Mouse (Mus musculus) olfactory bulb, adult 2 months (tissue): ENCODE results near the gene Trim38. TPM values are rescaled to one million over a fixed set of nuclear protein-coding genes. Genes with fewer than 3 reads are reported as not detected.
A peak's percentile ranks its signal among the peaks of the same experiment; 100 is the strongest.

ENCODE experiments used
- H3K27ac ChIP-seq: fragments of 200-500 bp; 2 replicates; pipeline ENCODE4 v1.5.1; 2012; ENCODE audit warnings: low read depth, low read length; ENCODE audit not compliant: insufficient read depth
- H3K4me1 ChIP-seq: fragments of 200-500 bp; 2 replicates; pipeline ENCODE4 v1.6.1; 2012; ENCODE audit warnings: low read length; ENCODE audit not compliant: control insufficient read depth, insufficient read depth
- H3K4me3 ChIP-seq: fragments of 200-500 bp; 2 replicates; pipeline ENCODE4 v1.5.1; 2012; ENCODE audit warnings: mild to moderate bottlenecking, low read depth, low read length, moderate library complexity; ENCODE audit not compliant: insufficient read depth
- CTCF ChIP-seq: fragments of 200-500 bp; IDR thresholded peaks from 2 replicates; pipeline ENCODE4 v1.5.1; 2012; ENCODE audit warnings: low read depth, mild to moderate bottlenecking, low read length, moderate library complexity; ENCODE audit not compliant: insufficient read depth
- POLR2A ChIP-seq: fragments of 200-500 bp; IDR thresholded peaks from 2 replicates; pipeline ENCODE4 v1.6.1; 2012; ENCODE audit warnings: mild to moderate bottlenecking, low read depth, low read length, moderate library complexity; ENCODE audit not compliant: insufficient read depth
- WGBS: fragments of 180-500 bp; shearing (Covaris S2); methylation state at CpG from one replicate; pipeline ENCODE4 v1.1.7; 2018; 5-methylcytosine and 5-hydroxymethylcytosine counted together
- polyA plus RNA-seq: library from polyadenylated mRNA; stranded (reverse); fragments of >200 nt; gene quantifications from 2 replicates; pipeline ENCODE4 v1.2.4, GENCODE M21; 2012; ENCODE audit warnings: low replicate concordance; ENCODE audit not compliant: missing spikeins, insufficient read depth, insufficient read length

The Trim38 gene
- polyA plus RNA-seq, 1 experiment, result not detected

- peak overlapping the region; percentile 91 for H3K27ac ChIP-seq
- H3K4me1 ChIP-seq, result no peaks in the 10 kb centered on the region
- TF ChIP-seq POLR2A (no peak), CTCF (no peak)
- 21% methylated on average over 4 of the region's 4 CpGs for WGBS
- no peak overlapping the region for H3K4me3 ChIP-seq
These were observed 31.7 kb upstream of the Trim38 start for GRCm38 (mm10) chr13:23738041-23738440.

GRCm38 (mm10) chr13:23738677-23739068 lies 31.0 kb upstream of the Trim38 start, which contains the start of gene Hist1h1c:
Gene Hist1h1c, plus strand, starts transcription at chr13:23738808.
- no peaks in the 10 kb centered on the region for H3K4me1 ChIP-seq
- peak within 1 kb of the TSS; percentile 91 for H3K27ac ChIP-seq
- peak within 1 kb of the TSS; percentile 51 for H3K4me3 ChIP-seq
- WGBS, result under 1% methylated on average over 37 of the region's 38 CpGs
- TF ChIP-seq POLR2A (peak; percentile 97), CTCF (no peak)

DNA sequence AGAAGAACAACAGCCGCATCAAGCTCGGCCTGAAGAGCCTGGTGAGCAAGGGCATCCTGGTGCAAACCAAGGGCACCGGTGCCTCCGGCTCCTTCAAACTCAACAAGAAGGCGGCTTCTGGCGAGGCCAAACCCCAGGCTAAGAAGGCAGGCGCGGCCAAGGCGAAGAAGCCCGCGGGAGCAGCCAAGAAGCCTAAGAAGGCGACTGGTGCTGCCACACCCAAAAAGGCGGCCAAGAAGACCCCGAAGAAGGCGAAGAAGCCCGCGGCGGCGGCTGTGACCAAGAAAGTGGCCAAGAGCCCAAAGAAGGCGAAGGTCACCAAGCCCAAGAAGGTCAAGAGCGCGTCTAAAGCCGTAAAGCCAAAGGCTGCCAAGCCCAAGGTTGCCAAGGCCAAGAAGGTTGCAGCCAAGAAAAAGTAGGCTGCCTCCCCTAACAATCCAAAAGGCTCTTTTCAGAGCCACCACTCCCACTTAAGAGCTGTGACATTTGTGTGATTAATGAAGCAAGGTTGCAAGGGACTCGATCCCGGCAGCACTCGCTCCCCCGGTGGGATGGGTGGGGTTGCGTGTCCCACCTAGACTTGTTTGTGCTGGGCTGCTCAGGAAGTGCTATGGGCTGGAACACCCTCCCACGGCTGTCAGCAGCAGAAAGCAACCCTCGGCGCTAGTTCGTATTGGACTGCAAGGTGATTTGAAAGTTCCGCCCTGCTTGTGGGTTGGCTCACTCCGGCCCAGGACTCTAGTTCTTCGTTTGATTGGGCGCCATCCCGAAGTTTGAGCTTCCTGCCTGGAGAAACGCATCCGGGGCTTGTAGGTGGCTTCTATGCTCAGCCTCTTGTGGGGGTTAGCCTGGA lies 30.4 kb upstream of the Trim38 start:
- Histone ChIP-seq H3K27ac (peak overlapping the region; percentile 66), H3K4me3 (peak overlapping the region; percentile 51), H3K4me1 (no peaks in the 10 kb centered on the region)
- TF ChIP-seq CTCF, result no peak
- TF ChIP-seq POLR2A, result no peak; the same call in 1 of the 2 replicates
- under 1% methylated on average over 39 of the region's 39 CpGs for WGBS

DNA sequence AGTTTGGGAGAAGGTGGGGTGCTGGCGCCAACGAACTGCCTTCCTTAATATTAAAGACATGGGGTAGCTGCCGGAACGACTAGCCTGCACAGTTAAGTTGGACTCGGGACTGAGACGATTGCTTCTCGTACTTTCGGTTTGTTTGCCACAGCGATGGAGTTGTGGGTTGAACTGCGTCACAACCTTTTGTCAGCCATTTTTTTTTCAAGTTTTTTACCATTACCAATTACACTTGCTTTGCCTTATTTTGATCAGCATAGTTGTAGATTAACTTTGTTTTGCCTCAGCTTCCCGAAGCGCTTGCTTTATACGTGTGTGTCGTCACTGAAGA lies 29.8 kb upstream of the Trim38 start:
- Histone ChIP-seq H3K4me1 (0 out of 2 replicates have a peak, but pooled peaks cover under 1% of the 10 kb centered on the region), H3K27ac (peak overlapping the region; percentile 60), H3K4me3 (peak overlapping the region; percentile 51)
- under 1% methylated on average over 14 of the region's 14 CpGs for WGBS
- no peak for TF ChIP-seq CTCF
- TF ChIP-seq POLR2A, result no peak; the same call in 1 of the 2 replicates

DNA sequence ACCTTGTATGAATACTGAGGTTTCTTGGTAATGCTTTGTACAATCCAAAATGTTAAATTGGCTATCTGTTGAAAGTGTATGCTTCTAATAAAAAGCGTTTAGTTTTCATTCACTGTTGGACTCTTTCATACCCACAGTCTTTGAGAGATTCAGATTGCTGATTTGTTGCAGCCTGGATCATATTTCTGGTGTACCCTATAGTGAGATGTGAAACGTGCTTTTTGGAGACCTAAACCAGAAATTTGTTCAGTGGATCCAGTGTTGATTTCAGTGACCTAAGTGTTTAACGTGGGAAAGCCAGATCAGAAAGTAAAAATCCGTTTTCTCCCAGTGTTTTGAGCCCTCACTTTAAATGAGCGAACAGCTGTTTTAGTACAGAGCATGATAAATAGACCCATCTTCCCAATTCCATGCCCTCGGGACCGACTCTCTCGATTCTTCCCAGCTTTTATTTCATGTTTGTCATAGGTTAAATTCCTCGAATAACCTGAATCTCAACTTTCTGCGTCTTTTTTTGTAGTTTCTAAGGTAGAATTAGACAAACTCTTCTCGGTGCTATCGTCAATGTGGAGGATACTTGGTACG lies 29.4 kb upstream of the Trim38 start:
- WGBS, result 33% methylated on average over 13 of the region's 13 CpGs
- H3K4me1 ChIP-seq, result peaks cover 5% of the 10 kb centered on the region
- TF ChIP-seq CTCF, result no peak
- TF ChIP-seq POLR2A, result no peak

GRCm38 (mm10) chr13:23740910-23741309 lies 28.8 kb upstream of the Trim38 start:
- Histone ChIP-seq H3K4me1 (peaks cover 5% of the 10 kb centered on the region), H3K4me3 (no peak overlapping the region), H3K27ac (no peak overlapping the region)
- 70% methylated on average over 5 of the region's 5 CpGs for WGBS
- TF ChIP-seq POLR2A, result no peak
- TF ChIP-seq CTCF, result no peak

More for the DNA sequence above, 29.4 kb upstream of the Trim38 start:
- no peak overlapping the region for H3K4me3 ChIP-seq
- peak overlapping the region; percentile 64 for H3K27ac ChIP-seq

GRCm38 (mm10) chr13:23742007-23742406 lies 27.7 kb upstream of the Trim38 start:
- TF ChIP-seq CTCF (no peak), POLR2A (no peak)
- Histone ChIP-seq H3K27ac (no peak overlapping the region), H3K4me1 (peaks cover 8% of the 10 kb centered on the region), H3K4me3 (no peak overlapping the region)

DNA sequence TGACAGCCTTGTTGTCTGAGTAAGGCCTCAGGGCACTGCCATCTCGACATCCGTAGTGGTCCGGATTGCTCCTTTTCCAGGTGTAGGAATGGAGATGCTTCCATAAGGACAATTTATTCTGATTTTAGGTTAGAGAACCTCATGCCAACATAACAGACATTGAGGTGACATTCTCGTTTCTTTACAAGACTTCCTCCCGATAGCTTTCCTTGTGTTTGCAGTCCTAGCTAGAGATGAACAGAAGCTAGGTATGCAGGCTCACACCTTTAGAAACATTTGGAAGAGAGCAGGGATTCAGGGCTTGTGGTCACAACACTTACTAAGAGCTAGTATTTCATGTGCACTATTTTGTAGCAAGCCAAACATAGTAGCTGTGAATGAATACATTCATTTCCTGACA lies 26.5 kb upstream of the Trim38 start:
- no peak for TF ChIP-seq CTCF
- no peak for TF ChIP-seq POLR2A
- H3K27ac ChIP-seq, result no peak overlapping the region
- peaks cover 9% of the 10 kb centered on the region for H3K4me1 ChIP-seq
- no peak overlapping the region for H3K4me3 ChIP-seq
- WGBS, result 82% methylated on average over 5 of the region's 5 CpGs

DNA sequence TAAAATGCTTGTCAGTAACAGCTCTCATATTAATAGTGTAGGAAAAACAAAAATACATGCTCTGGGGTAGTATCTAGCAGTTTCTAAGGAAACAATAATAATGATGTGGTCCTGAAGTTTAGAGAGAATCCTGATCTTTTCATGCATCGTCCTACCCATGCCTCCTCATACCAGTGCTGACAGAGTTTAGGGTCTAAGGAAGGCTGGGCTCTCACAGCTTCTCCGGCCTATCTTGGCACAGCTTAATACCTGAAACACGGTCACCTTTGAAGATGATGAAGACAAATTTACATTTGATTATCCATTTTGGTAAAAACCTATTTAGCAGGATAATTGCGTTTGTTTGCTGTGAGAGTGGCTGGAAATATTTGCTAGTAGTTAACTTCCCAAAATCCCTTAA lies 25.8 kb upstream of the Trim38 start:
- WGBS, result 29% methylated on average over 4 of the region's 4 CpGs
- peaks cover 9% of the 10 kb centered on the region for H3K4me1 ChIP-seq
- no peak overlapping the region for H3K4me3 ChIP-seq
- no peak for TF ChIP-seq POLR2A
- no peak for TF ChIP-seq CTCF
- no peak overlapping the region for H3K27ac ChIP-seq
